Mouse (Mus musculus): ENCODE measurements around the gene Ttc23.
A peak's percentile ranks its signal among the peaks of the same experiment; 100 is the strongest.

Gene Ttc23

DNA sequence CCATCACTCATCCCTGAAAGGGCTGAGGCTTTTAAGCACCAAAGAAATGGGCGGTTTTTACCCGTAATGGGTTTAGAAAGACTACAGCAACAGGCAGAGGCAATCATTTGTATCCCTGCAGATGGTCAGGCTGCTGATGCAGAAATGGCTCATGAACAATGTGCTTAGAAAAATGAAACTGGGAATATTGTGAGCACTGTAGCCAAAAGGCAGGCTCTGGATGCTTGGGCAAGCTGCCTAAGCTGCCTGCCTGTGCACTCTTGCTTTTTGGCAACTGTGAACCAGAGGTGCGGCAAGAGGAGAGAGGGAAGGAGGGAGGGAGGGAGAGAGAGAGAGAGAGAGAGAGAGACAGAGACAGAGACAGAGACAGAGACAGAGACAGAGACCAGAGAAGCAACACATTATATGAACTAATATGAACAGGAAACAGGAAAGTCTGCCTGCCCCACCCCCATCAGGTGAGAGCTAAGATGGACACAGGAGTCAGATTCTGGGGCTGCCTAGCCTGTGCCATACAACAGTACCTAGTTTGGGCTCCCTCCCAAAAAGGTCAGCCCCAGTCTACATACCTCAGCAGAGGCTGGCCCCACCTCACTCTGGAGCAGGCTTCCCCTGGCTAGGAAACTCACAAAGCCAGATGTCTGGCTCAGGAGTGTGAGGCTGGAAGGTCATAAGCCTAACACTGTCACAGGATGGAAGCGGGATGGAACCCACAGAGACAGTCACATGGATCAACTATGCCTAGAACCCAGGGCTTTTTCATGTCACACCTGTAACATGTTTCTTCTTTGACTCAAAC lies 102.4 kb downstream of the Ttc23 start:
- no peak for DNase-seq (ENCODE audit: low spot score)

DNA sequence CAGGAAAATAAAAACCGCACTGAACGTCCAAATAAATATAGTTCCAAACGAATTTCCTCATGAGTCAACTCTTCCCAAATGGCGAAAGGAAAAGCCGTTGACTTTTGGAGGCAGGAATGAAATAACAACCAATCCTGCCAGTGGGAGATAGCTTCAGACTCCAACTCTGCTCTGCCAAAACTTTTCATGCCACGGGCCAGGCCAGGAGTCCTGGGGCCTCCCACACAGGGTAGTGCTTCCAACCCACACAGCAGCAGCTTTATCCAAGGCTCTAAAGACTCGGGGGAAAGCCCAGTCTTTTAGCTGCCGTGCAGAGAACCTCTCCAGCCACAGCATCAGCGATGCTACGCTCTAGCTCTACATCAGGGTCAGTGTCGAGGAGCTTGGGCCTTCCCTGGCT lies 107.4 kb downstream of the Ttc23 start:
- no peak for DNase-seq (ENCODE audit: low spot score)

- no peak for DNase-seq (ENCODE audit: low spot score)
These were observed 108.2 kb downstream of the Ttc23 start for GRCm38 (mm10) chr7:67755366-67755765.

DNA sequence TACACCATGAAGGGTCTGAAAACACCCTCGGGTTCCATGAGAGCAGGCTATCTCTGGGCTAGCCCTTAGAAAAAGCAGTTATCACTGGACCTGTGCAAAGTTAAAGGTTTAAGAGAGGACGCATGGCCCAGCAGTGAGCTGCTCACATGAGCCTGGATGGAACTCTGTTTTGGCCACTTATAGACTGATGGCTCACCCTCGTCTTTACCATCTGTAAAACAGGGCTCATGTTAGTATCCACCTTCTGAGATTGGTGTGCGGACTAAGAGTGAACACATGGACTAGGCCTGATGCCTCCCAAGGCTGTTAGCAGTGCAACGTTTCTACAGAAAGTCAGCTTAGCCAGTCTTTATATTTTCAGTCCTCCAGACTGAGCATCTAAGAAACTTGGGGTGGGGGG lies 109.4 kb downstream of the Ttc23 start:
- DNase-seq (ENCODE audit: low spot score), result no peak

DNA sequence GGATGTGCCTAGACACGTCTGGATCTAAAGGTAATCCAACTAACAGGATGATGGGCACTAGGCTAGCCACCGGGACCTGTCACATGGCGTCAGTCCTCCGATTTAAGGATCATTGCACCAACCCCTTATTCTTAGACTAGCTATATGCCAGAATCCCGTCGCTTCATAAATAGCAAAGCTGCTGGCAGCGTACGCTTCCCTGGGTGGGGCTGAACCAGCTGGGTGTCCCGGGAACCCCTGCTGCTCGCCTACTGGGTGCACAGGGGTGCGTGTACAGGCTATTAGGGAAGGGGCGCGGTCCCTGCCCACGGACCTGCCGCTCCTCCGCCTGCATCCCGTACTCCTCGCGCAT lies 111.3 kb downstream of the Ttc23 start:
- DNase-seq (ENCODE audit: low spot score), result no peak

DNA sequence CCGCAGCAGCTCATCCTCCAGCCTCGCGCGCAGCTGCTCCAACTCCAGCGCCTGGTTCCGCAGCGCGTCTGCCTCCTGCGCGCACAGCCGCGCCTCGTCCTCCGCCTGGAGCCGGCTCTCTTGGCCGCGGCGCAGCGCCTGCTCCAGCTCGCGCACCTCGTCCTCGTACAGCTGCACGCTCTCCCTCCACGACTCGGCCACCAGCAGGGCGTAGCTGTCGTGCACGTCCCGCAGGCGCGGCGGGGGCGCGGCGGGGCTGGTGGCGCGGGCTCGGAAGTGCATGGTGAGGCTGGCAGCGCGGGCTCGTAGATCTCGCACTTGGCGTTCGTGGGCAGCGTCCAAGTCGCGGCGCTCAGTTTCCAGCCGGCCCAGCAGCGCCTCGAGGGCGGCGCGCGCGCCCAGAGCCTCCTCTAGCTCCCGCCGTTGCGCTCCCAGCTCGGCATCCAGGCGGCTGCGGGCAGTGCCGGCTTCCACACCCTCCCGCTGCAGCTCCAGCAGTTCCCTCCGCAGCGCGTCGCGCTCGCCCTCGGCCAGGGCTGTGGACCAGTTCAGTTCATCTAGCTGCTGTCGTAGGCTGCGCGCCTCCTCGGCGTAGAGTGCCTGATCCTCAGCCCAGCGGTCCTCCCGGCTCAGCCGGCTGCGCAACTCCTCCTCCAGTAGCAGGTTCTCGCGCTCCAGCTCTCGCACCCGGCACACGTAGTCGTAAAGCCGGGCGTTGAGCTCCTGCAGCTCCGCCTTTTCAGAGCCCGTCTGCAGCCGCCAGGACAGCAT lies 111.8 kb downstream of the Ttc23 start:
- no peak for DNase-seq (ENCODE audit: low spot score)

DNA sequence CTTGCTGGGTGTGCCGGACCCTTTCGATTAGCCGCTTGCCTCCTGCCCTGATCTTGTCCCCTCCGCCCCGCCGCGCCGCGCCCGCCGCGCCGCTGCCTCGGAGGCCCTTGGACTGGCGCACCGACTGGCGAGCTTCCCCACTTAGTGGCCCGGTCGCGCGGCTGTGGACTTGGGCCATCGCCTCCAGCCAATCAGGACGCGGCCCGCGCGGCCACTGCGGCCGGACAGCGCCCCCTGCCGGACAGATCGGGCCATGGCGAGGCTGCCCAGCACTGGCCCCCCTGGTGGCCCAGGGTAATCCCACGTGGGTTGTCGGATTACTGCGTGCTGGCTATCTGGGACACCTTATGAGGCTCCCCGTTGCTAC lies 112.4 kb downstream of the Ttc23 start, which contains the start of gene Synm:
Synm (minus strand) TSS at position 114 of the 367 bp plus-strand sequence.
- peak; percentile 98 for DNase-seq (ENCODE audit: low spot score)

DNA sequence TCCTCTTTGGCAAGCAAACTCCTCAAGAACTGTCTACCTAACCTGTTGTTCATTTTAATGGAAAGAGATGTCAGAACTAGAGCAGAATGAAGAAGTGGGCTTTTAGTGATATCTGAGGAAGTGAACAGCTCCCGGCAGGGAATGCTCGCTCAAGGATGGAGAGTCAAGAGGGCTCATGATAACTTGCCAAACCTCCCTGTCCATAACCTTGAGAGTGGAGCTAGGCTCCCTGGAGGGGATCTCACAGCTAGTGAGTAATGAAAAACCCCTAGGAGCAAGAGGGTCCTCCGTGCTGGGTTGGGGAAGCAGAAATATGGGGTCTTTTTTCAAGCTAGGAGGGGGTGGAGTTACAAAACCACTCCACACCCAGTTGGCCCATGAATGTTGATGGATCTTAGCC lies 116.4 kb downstream of the Ttc23 start:
- no peak for DNase-seq (ENCODE audit: low spot score)

- DNase-seq (ENCODE audit: low spot score), result no peak
These were observed 120.9 kb downstream of the Ttc23 start for GRCm38 (mm10) chr7:67768125-67768524.

- DNase-seq (ENCODE audit: low spot score), result no peak
These were observed 122.3 kb downstream of the Ttc23 start for GRCm38 (mm10) chr7:67769487-67769886.

DNA sequence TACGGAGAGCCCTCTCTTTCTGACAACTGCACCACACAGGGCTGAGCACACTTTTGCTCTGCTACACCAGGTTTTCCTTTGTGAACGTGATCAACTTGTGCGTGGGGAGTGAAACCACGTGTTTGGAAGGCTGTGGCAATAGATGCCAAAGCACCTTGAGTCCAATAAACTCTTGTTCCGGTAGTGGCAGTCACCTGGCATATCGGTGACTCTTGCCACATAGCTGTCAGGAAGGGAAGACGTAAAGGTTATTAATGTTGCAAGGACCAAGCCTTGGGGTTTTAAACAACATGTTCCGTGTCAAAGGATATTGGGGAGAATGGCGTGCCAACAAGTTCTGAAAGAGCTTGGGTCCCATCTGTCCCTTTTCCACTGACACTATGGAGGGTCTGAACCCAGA lies 125.0 kb downstream of the Ttc23 start:
- DNase-seq (ENCODE audit: low spot score), result no peak

DNA sequence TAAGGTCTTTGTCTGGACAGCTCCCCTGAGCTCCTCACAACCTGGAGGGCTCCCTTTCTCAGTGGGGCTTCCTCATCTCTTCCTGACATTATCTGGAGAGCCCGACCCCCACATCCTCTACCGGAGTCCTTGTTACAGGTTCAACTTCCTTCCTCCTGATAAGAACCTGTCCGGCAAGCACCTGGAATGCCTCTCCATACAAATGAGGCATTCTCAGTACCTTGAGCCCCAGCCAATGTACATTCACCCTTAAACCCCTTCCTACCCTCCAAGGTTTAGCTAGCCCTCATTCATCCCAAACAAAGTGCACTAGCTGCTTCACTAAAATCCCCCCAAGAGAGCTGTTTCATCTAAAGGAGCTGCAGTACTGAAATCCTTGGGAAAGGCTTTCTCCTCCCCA lies 128.4 kb downstream of the Ttc23 start:
- no peak for DNase-seq (ENCODE audit: low spot score)

DNA sequence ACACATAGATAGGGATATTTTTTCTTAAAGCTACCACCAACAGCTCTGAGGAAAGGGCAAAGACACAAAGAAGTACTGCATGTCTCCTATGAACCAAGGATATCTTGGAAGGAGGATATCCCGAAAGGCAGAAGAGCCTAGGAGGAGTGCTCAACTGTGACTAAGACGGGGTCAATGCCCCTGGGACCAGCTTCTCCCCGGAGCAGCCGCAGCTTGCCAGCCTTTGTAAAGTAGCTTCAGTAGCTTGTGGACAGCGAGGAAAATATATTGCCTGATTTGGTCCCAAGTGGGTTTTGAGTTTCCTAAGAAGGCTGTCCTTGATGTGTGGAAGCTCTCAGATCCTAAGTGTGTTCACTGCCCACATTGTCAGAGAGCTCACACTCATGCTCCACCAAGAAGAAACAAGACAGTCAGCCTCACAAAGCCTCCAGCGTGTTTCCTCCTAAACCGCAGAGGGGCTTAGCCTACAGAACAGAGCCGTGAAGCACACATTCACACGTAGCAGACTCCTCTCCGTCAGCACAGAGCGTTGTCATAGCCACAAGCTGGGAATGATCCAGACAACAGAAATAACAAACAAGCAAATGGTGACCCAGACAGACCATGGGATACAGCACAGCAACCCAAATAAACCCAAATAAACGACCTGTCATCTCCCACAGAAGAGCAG lies 129.6 kb downstream of the Ttc23 start:
- DNase-seq (ENCODE audit: low spot score), result no peak

DNA sequence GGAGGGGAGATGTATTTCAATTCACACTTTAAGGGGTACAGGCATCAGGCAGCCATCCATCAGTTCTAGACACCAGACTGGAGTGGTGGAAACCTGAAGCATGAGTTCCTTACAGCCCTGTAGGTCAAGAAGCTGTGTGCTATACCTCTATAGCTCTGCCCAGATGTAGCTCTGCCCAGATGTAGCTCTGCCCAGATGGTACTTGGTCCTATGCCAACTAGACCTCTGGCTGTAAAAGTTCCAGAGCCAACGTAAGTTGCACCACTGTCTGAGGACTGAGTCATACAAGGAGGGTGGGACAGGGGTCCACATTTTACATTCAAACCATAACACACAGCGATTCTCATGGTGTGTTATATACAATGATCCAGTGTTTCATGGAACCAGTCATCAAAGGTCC lies 140.7 kb downstream of the Ttc23 start:
- DNase-seq (ENCODE audit: low spot score), result no peak

- peak; percentile 53 for DNase-seq (ENCODE audit: low spot score)
These were observed 141.5 kb downstream of the Ttc23 start for GRCm38 (mm10) chr7:67788713-67789112.

DNA sequence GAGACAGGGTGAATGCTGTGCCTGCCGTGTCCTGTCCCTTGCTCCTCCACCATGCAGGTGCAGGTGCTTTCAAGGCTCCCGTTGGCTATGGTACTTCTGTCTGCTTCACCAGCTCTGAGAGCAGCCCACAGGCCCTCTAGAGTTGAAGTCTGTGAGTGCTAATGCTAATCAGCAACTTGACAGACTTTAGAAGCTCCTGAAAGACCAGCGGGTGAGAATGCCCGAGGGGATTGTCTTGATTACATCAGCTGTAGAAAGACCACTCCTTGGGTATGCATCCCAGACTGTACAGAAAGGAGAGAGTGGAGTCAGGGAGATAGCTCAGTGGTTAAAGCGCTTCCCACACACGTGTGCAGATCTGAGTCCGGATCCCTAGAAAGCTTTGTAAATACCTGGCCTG lies 144.0 kb downstream of the Ttc23 start:
- DNase-seq (ENCODE audit: low spot score), result no peak

DNA sequence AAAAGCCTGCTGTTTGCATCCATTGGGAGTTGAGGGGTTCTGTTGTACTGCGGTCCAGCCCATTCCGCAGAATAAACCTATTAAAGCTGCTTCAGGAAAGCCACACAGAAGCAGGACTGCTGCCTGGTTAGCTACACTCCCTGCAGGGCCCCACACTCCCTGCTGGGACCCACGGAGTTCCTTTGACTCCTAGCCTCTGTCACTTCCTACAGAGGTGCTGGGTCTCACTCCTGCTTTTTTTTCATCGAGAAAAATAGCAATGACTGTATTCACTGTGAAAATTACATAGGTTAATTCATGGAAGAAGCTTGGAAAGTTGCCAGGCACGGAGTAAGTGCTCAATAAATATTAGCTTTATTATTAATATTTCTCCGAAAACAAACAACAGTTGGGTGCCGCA lies 146.2 kb downstream of the Ttc23 start:
- DNase-seq (ENCODE audit: low spot score), result no peak

GRCm38 (mm10) chr7:67797065-67797464 lies 149.9 kb downstream of the Ttc23 start:
- no peak for DNase-seq (ENCODE audit: low spot score)

DNA sequence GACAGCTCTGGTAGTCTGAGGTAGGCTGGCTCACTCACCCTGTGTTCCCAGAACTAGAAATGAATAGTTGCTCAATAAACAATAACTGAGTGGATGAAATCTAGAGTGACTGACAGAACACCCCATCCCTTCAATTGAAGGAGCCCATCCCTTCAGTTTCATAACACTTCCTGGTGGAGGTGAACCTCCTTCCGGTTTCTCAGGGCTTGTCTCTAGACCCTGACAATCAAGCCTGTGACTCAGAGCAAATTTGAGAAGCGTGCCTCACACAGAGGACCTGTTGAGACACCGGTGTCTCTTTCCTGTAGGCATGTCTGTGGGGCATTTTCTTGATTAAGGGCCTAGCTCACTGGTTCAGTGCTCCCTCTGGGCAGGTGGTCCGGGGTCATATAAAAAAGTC lies 151.3 kb downstream of the Ttc23 start:
- DNase-seq (ENCODE audit: low spot score), result no peak

DNA sequence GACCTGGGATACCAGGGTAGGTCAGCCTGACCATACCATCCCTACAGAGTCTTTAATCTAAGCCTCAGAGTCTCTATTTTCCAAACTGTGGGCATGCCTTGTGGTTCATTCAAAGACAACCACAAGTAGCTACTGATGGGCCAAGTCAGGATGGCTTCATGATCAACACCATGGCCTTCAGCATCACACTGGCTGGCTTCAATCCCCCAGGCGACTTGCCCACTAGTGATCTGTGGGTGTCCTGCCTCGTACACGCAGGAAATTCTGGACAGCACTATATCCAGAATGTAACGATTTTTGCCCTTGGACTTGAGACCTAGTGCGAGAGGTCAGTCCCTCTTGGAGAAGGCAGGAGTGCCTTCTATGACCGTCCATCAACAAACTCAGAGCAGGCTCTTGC lies 153.3 kb downstream of the Ttc23 start:
- no peak for DNase-seq (ENCODE audit: low spot score)

GRCm38 (mm10) chr7:67801022-67801421 lies 153.8 kb downstream of the Ttc23 start:
- no peak for DNase-seq (ENCODE audit: low spot score)

- peak; percentile 94 for DNase-seq (ENCODE audit: low spot score)
These were observed 156.0 kb downstream of the Ttc23 start for GRCm38 (mm10) chr7:67803015-67803856.

All from ovary, postnatal 10 days (tissue).